Mouse (Mus musculus) midbrain, postnatal 0 days (tissue): ENCODE data around the gene 2410004B18Rik. TPM values are rescaled to one million over a fixed set of nuclear protein-coding genes. Genes with fewer than 3 reads are reported as not detected.

Source experiments
- ATAC-seq: fragments of 200-750 bp; cut with Nextera tagmentation; 2 replicates; pipeline ENCODE4 v1.8.0; 2017; ENCODE audit warnings: moderate number of reproducible peaks, mild to moderate bottlenecking, moderate TSS enrichment, moderate library complexity; ENCODE audit not compliant: low FRiP score
- DNase-seq: peaks from one replicate; pipeline ENCODE4 v3.0.0-alpha.2; 2015; ENCODE audit warnings: low spot score
- H3K27ac ChIP-seq: fragments of 300-500 bp; sonication (generic); 2 replicates; pipeline ENCODE4 v1.5.1; 2014; ENCODE audit warnings: low read depth, mild to moderate bottlenecking, low read length, mixed read lengths
- H3K27me3 ChIP-seq: fragments of 300-500 bp; sonication (generic); 2 replicates; pipeline ENCODE4 v1.6.1; 2014; ENCODE audit warnings: low read length, control low read depth, mixed read lengths; ENCODE audit not compliant: insufficient read depth
- H3K36me3 ChIP-seq: fragments of 300-500 bp; sonication (generic); 2 replicates; pipeline ENCODE4 v1.6.1; 2014; ENCODE audit warnings: low read length, control low read depth, mixed read lengths; ENCODE audit not compliant: insufficient read depth
- H3K4me1 ChIP-seq: fragments of 300-500 bp; sonication (generic); 2 replicates; pipeline ENCODE4 v1.6.1; 2014; ENCODE audit warnings: mild to moderate bottlenecking, control low read depth, antibody characterized with exemption, low read length, mixed read lengths; ENCODE audit not compliant: insufficient read depth
- H3K4me2 ChIP-seq: fragments of 300-500 bp; sonication (generic); 2 replicates; pipeline ENCODE4 v1.6.1; 2014; ENCODE audit warnings: low read depth, mild to moderate bottlenecking, low read length, mixed read lengths; ENCODE audit not compliant: poor library complexity, severe bottlenecking
- H3K4me3 ChIP-seq: fragments of 300-500 bp; sonication (generic); 2 replicates; pipeline ENCODE4 v1.5.1; 2014; ENCODE audit warnings: low read depth, mild to moderate bottlenecking, low read length, moderate library complexity
- H3K9ac ChIP-seq: fragments of 300-500 bp; sonication (generic); replicated peaks from 2 replicates; pipeline ENCODE4 v1.6.1; 2014; ENCODE audit warnings: mild to moderate bottlenecking, low read length, moderate library complexity, mixed read lengths; ENCODE audit not compliant: poor library complexity, severe bottlenecking
- H3K9me3 ChIP-seq: fragments of 300-500 bp; sonication (generic); 2 replicates; pipeline ENCODE4 v1.6.1; 2016; ENCODE audit warnings: low read length, control low read depth
- CTCF ChIP-seq: IDR thresholded peaks from 2 replicates; pipeline ENCODE4 v1.5.1; 2016; ENCODE audit warnings: antibody characterized with exemption, mild to moderate bottlenecking
- WGBS: fragments of 180-500 bp; shearing (Covaris S2); extraction: QIAGEN DNeasy Blood & Tissue Kit; methylation state at CpG from one replicate; pipeline ENCODE4 v1.1.7; 2014; 5-methylcytosine and 5-hydroxymethylcytosine counted together
- polyA plus RNA-seq: library from polyadenylated mRNA; unstranded; fragments of >200 nt; fragmentation: Nextera tagmentation; extraction: Ambion mirVana; gene quantifications from 2 replicates; pipeline ENCODE4 v1.2.1, GENCODE M21; 2015
- total RNA-seq: library from RNA; depleted of rRNA; stranded (reverse); fragments of >200 nt; gene quantifications from 2 replicates; pipeline ENCODE4 v1.2.3, GENCODE M21; 2014

The 2410004B18Rik gene
- total and polyA plus RNA-seq, 2 experiments from 2014 or later = 48.9 to 83.8 TPM

- DNase-seq (no peak), ATAC-seq (no peak)
- Histone ChIP-seq H3K4me1 (peaks cover 8% of the 10 kb centered on the region; the same call in 1 of the 2 replicates), H3K4me2 (peak overlapping the region; percentile 84), H3K4me3 (no peak overlapping the region), H3K9me3 (no peaks in the 10 kb centered on the region), H3K27me3 (no peaks in the 10 kb centered on the region), H3K27ac (no peak overlapping the region), H3K9ac (no peak overlapping the region), H3K36me3 (peaks cover 3% of the 10 kb centered on the region)
- 83% methylated on average over 12 of the region's 12 CpGs for WGBS
- no peak for TF ChIP-seq CTCF
Measured at GRCm38 (mm10) chr3:145939402-145939801, 1.6 kb downstream of the 2410004B18Rik start.

- no peaks in the 10 kb centered on the region for H3K27me3 ChIP-seq
- H3K4me1 ChIP-seq = peaks cover 8% of the 10 kb centered on the region; the same call in 1 of the 2 replicates
- ATAC-seq (no peak), DNase-seq (no peak)
- no peak overlapping the region for H3K4me3 ChIP-seq
- H3K27ac ChIP-seq = no peak overlapping the region
- H3K4me2 ChIP-seq = no peak overlapping the region
- H3K36me3 ChIP-seq = peaks cover 4% of the 10 kb centered on the region
- no peak for TF ChIP-seq CTCF
- 77% methylated on average over 4 of the region's 4 CpGs for WGBS
- no peak overlapping the region for H3K9ac ChIP-seq
- no peaks in the 10 kb centered on the region for H3K9me3 ChIP-seq
Measured at GRCm38 (mm10) chr3:145939971-145940370, 2.2 kb downstream of the 2410004B18Rik start.

- DNase-seq (peak; percentile 66), ATAC-seq (no peak)
- Histone ChIP-seq H3K9ac (no peak overlapping the region), H3K27me3 (no peaks in the 10 kb centered on the region), H3K27ac (no peak overlapping the region), H3K4me3 (no peak overlapping the region), H3K36me3 (peaks cover 4% of the 10 kb centered on the region), H3K4me1 (peaks cover 8% of the 10 kb centered on the region; the same call in 1 of the 2 replicates), H3K4me2 (no peak overlapping the region), H3K9me3 (no peaks in the 10 kb centered on the region)
- TF ChIP-seq CTCF = peak; percentile 95
- 11% methylated on average over 3 of the region's 3 CpGs for WGBS
Measured at GRCm38 (mm10) chr3:145941971-145942370, 4.2 kb downstream of the 2410004B18Rik start.

GRCm38 (mm10) chr3:145944348-145944747 lies 6.5 kb downstream of the 2410004B18Rik start:
- Histone ChIP-seq H3K27me3 (no peaks in the 10 kb centered on the region), H3K27ac (no peak overlapping the region), H3K9ac (no peak overlapping the region), H3K4me1 (peaks cover 4% of the 10 kb centered on the region; the same call in 1 of the 2 replicates), H3K4me2 (no peak overlapping the region), H3K9me3 (no peaks in the 10 kb centered on the region), H3K36me3 (peaks cover 4% of the 10 kb centered on the region), H3K4me3 (no peak overlapping the region)
- DNase-seq (no peak), ATAC-seq (no peak)
- 80% methylated on average over 7 of the region's 7 CpGs for WGBS
- no peak for TF ChIP-seq CTCF

GRCm38 (mm10) chr3:145945904-145946303 lies 8.1 kb downstream of the 2410004B18Rik start:
- WGBS = 94% methylated on average over 3 of the region's 3 CpGs
- Histone ChIP-seq H3K27me3 (no peaks in the 10 kb centered on the region), H3K36me3 (peaks cover 4% of the 10 kb centered on the region), H3K9me3 (no peaks in the 10 kb centered on the region), H3K4me1 (no peaks in the 10 kb centered on the region), H3K27ac (no peak overlapping the region), H3K4me3 (no peak overlapping the region), H3K9ac (no peak overlapping the region), H3K4me2 (no peak overlapping the region)
- TF ChIP-seq CTCF = no peak
- no peak for ATAC-seq
- no peak for DNase-seq

GRCm38 (mm10) chr3:145946654-145947053 lies 8.8 kb downstream of the 2410004B18Rik start:
- DNase-seq (no peak), ATAC-seq (no peak)
- Histone ChIP-seq H3K27ac (no peak overlapping the region), H3K9me3 (no peaks in the 10 kb centered on the region), H3K4me1 (no peaks in the 10 kb centered on the region), H3K9ac (no peak overlapping the region), H3K4me2 (no peak overlapping the region), H3K4me3 (no peak overlapping the region), H3K27me3 (no peaks in the 10 kb centered on the region), H3K36me3 (peaks cover 4% of the 10 kb centered on the region)
- TF ChIP-seq CTCF = no peak
- 64% methylated on average over 2 of the region's 2 CpGs for WGBS
